Mouse (Mus musculus): Measurements from ENCODE around the gene Creg2.
"Not testable (repeated sequence)": the region's sequence is repeated elsewhere in the genome, so short reads cannot be mapped to it uniquely, and the experiment has no call there.

Creg2 gene

DNA sequence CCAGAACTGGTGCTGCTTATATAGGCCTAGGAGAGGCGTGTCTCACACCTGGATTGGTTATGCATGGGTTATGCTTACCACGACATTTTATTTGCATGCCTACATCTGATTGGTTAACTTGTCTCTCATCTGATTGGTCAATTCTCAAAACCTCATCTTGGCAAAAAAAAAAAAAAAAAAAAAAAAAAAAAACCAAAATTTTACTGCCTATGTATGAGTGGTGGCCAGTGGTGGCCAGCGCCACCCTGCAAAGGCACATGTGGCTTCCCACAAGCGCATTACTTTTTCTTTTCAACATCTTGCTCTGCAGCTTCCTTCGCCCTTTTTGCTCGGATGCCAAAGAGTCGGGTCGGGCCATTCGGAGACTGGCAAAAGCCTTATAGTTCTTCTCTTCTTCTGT lies 54.1 kb downstream of the Creg2 start:
- CTCF ChIA-PET: not testable (repeated sequence)

- CTCF ChIA-PET: no interaction called here
These were observed 57.4 kb downstream of the Creg2 start for GRCm38 (mm10) chr1:39593836-39594235.

- CTCF ChIA-PET: no interaction called here
These were observed 59.2 kb downstream of the Creg2 start for GRCm38 (mm10) chr1:39592090-39592489.

- CTCF ChIA-PET: not testable (repeated sequence)
These were observed 59.7 kb downstream of the Creg2 start for GRCm38 (mm10) chr1:39591557-39591956.

- CTCF ChIA-PET: no interaction called here
These were observed 61.1 kb downstream of the Creg2 start for GRCm38 (mm10) chr1:39590193-39590592.

- CTCF ChIA-PET: no interaction called here
These were observed 65.9 kb downstream of the Creg2 start for GRCm38 (mm10) chr1:39585416-39585815.

- CTCF ChIA-PET: no interaction called here
These were observed 68.1 kb downstream of the Creg2 start for GRCm38 (mm10) chr1:39583173-39583572.

DNA sequence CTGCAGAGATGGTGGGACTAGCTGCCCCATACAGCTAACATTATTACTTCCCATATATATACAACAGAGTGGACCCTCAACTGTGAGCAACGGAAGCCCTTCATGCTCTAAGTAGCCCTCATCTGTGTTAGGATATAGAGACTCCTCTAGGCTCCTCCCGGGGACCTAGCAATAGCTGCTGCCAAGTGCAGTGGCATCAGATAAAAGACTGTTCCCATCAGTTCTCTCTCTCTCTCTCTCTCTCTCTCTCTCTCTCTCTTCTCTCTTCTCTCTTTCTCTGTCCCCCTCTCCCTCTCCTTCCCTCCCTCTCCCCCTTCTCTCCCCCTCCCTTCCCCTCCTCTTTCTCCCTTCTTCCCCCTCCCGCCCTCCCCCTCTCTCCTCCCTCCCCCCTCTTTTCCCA lies 70.1 kb downstream of the Creg2 start:
- CTCF ChIA-PET: no interaction called here

GRCm38 (mm10) chr1:39579139-39579538 lies 72.1 kb downstream of the Creg2 start:
- CTCF ChIA-PET: no interaction called here

GRCm38 (mm10) chr1:39578446-39578845 lies 72.8 kb downstream of the Creg2 start:
- CTCF ChIA-PET: no interaction called here

GRCm38 (mm10) chr1:39577253-39577705 lies 74.0 kb downstream of the Creg2 start, which contains the start of gene Rnf149:
Gene Rnf149 (minus strand): TSS chr1:39577405.
- CTCF ChIA-PET: no interaction called here

DNA sequence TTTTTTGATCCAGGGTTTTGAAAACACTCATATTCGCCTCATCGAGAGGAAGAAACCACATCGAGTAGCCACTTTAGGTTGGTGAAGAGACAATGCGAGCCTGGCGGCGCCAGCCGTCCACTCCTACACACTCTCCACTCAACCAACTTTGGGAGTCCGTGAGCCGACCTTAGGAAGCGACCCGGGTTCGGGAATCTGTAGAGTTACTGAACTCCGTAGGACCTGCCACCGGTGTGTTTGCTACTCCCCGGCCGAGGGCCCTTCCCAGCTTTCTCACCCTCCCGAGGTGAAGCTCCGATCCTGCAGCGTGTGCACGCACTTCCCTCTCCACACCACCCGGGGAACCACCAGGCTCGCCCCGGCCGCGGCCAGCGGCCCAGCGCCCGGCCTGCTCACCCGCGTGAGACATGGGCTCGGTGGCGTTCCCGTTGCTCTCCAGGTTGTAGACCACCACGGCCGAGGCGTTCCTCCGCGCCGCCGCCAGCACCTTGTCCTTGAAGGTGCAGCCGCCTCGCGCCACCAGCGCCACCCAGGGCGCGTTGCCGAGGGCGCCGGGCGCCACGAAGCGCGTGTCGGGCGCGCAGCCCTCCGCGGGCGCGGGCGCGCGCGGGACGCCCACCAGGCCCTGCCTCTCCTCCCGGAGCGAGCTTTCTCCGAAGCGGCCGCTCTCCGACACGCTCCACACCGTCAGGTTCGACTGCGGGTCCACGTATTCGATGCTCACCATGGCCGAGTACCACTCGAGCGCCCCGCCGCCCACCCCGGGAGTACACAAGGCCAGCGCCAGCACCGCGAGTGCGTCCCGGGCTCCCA lies 74.6 kb downstream of the Creg2 start:
- CTCF ChIA-PET: interaction anchor here (0.7 kb wide), 1 partner anchor 12 kb away, joined by 3 read pairs; no protein-coding TSS in a partner anchor

- CTCF ChIA-PET: interaction anchor here (0.7 kb wide), 1 partner anchor 13 kb away, joined by 3 read pairs; no protein-coding TSS in a partner anchor
These were observed 75.4 kb downstream of the Creg2 start for GRCm38 (mm10) chr1:39575778-39576375.

DNA sequence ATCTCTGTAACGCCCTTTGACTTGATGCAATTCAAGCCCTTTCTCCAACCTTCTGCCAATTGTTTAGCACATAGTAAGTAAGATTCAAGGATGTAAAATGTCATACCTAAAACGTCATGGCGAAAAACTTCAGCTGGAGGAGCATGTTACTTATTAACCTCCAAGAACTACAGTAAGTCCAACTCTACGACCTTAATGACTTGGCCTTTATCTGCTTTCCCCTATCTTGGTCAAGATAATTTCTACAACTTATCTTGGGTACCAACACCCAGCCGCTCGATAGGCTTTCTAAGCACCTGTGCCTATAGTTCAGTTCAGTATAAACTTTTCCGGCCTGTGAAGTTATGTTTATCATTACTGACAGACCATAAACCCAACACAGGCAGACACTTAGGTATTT lies 77.4 kb downstream of the Creg2 start:
- CTCF ChIA-PET: no interaction called here

- CTCF ChIA-PET: no interaction called here
These were observed 79.6 kb downstream of the Creg2 start for GRCm38 (mm10) chr1:39571653-39572052.
